Mouse (Mus musculus): ENCODE measurements at regions not wholly inside any gene's neighbourhood (a gene's known extent, or its start where the extent isn't known, plus 50 kb on each side); places are given as distances from the start of the nearest gene placed in this dataset.

GRCm38 (mm10) chr1:159417176-159417575, 106.4 kb upstream of the Tnr start:
- Histone ChIP-seq H3K79me2 (replicated peaks; ENCODE audit: control insufficient read depth, extremely low read depth, insufficient read depth, poor library complexity, severe bottlenecking) (no peaks in the 10 kb centered on the region), H3K27me3 (replicated peaks) (peaks cover 43% of the 10 kb centered on the region), H3K4me2 (ENCODE audit: insufficient read depth, low read depth, poor library complexity, severe bottlenecking) (no peak overlapping the region), H3K9ac (ENCODE audit: insufficient read depth, low read depth) (no peak overlapping the region), H3K9me3 (replicated peaks; ENCODE audit: low read length) (no peaks in the 10 kb centered on the region), H3K4me1 (ENCODE audit: control insufficient read depth in 1 of 2, insufficient read depth in 2 of 2) (no peaks in the 10 kb centered on the region), H3K36me3 (replicated peaks in 1 of 2; ENCODE audit: control insufficient read depth in 1 of 2, insufficient read depth in 1 of 2, low read length in 1 of 2) (no peaks in the 10 kb centered on the region), H3K27ac (ENCODE audit: insufficient read depth, low read depth) (no peak overlapping the region), H3K4me3 (replicated peaks in 1 of 3; ENCODE audit: low read depth in 2 of 3, low read length in 2 of 3, poor library complexity in 1 of 3) (no peak overlapping the region)
- DNase-seq (ENCODE audit: extremely low read depth) = no peak
- no peak for TF ChIP-seq JUND (conservative IDR thresholded peaks at IDR 0.05; ENCODE audit: low read depth, low read length)
- no peak for TF ChIP-seq MYC (IDR thresholded peaks at IDR 0.05; ENCODE audit: low read depth, low read length)
- no peak for TF ChIP-seq NRF1 (IDR thresholded peaks at IDR 0.05; ENCODE audit: low read depth, low read length)
- no peak for TF ChIP-seq PAX5 (IDR thresholded peaks at IDR 0.05; ENCODE audit: low read length)
- TF ChIP-seq TCF12 (IDR thresholded peaks at IDR 0.05; ENCODE audit: low read depth, low read length) = no peak
- TF ChIP-seq EP300 (IDR thresholded peaks at IDR 0.05; ENCODE audit: low read length) = no peak
- TF ChIP-seq SIN3A (IDR thresholded peaks at IDR 0.05; ENCODE audit: low read length) = no peak
- TF ChIP-seq GABPA (IDR thresholded peaks at IDR 0.05; ENCODE audit: insufficient replicate concordance, low read depth, low read length) = no peak
- TF ChIP-seq ZNF384 (IDR thresholded peaks at IDR 0.05; ENCODE audit: low read depth, low read length) = no peak
- TF ChIP-seq IRF4 (IDR thresholded peaks at IDR 0.05; ENCODE audit: low read depth, low read length) = no peak
- TF ChIP-seq CTCF (conservative IDR thresholded peaks at IDR 0.05 in 1 of 2, IDR thresholded peaks at IDR 0.05 in 1 of 2; ENCODE audit: low read depth in 2 of 2, low read length in 2 of 2) = no peak
- no peak for TF ChIP-seq CHD2 (IDR thresholded peaks at IDR 0.05; ENCODE audit: low read length)
- TF ChIP-seq TBP (conservative IDR thresholded peaks at IDR 0.05; ENCODE audit: low read depth, low read length) = no peak
- no peak for TF ChIP-seq ZC3H11A (IDR thresholded peaks at IDR 0.05; ENCODE audit: low read depth, low read length)
- TF ChIP-seq ZMIZ1 (IDR thresholded peaks at IDR 0.05; ENCODE audit: low read depth, low read length) = no peak
- TF ChIP-seq KAT2A (IDR thresholded peaks at IDR 0.05; ENCODE audit: insufficient replicate concordance, low read length) = no peak
- no peak for TF ChIP-seq ETS1 (conservative IDR thresholded peaks at IDR 0.05; ENCODE audit: low read depth, low read length)
- TF ChIP-seq CHD1 (IDR thresholded peaks at IDR 0.05; ENCODE audit: low read depth, low read length) = no peak
- in situ Hi-C loops (cut with MboI; ENCODE audit: low pct_ligation_motif_present, low pct_unique_long_range_greater_than_20kb, low sequenced_read_pairs) = no loop called here
- dilution Hi-C loops (cut with MboI; ENCODE audit: extremely low pct_ligation_motif_present, extremely low pct_unique_long_range_greater_than_20kb, low sequenced_read_pairs) = no loop called here

- Histone ChIP-seq H3K4me3 (replicated peaks in 1 of 3; ENCODE audit: low read depth in 2 of 3, low read length in 2 of 3, poor library complexity in 1 of 3) (no peak overlapping the region), H3K36me3 (replicated peaks in 1 of 2; ENCODE audit: control insufficient read depth in 1 of 2, insufficient read depth in 1 of 2, low read length in 1 of 2) (no peaks in the 10 kb centered on the region), H3K79me2 (replicated peaks; ENCODE audit: control insufficient read depth, extremely low read depth, insufficient read depth, poor library complexity, severe bottlenecking) (no peaks in the 10 kb centered on the region), H3K27ac (ENCODE audit: insufficient read depth, low read depth) (no peak overlapping the region), H3K4me2 (ENCODE audit: insufficient read depth, low read depth, poor library complexity, severe bottlenecking) (no peak overlapping the region), H3K27me3 (replicated peaks) (peaks cover 35% of the 10 kb centered on the region), H3K9me3 (replicated peaks; ENCODE audit: low read length) (peaks cover 7% of the 10 kb centered on the region), H3K9ac (ENCODE audit: insufficient read depth, low read depth) (no peak overlapping the region), H3K4me1 (ENCODE audit: control insufficient read depth in 1 of 2, insufficient read depth in 2 of 2) (no peaks in the 10 kb centered on the region)
- TF ChIP-seq NELFE (IDR thresholded peaks at IDR 0.05; ENCODE audit: low read depth, low read length) (no peak), USF2 (conservative IDR thresholded peaks at IDR 0.05; ENCODE audit: low read depth, low read length) (no peak), MYC (IDR thresholded peaks at IDR 0.05; ENCODE audit: low read depth, low read length) (no peak), BHLHE40 (IDR thresholded peaks at IDR 0.05; ENCODE audit: low read depth, low read length) (no peak), NRF1 (IDR thresholded peaks at IDR 0.05; ENCODE audit: low read depth, low read length) (no peak), POLR2A (IDR thresholded peaks at IDR 0.05; ENCODE audit: low read depth, low read length) (no peak), EP300 (IDR thresholded peaks at IDR 0.05; ENCODE audit: low read length) (no peak), MXI1 (IDR thresholded peaks at IDR 0.05; ENCODE audit: low read depth, low read length) (no peak)
- dilution Hi-C loops (cut with MboI; ENCODE audit: extremely low pct_ligation_motif_present, extremely low pct_unique_long_range_greater_than_20kb, low sequenced_read_pairs) (no loop called here), in situ Hi-C loops (cut with MboI; ENCODE audit: low pct_ligation_motif_present, low pct_unique_long_range_greater_than_20kb, low sequenced_read_pairs) (no loop called here)
- no peak for DNase-seq (ENCODE audit: extremely low read depth)
Observed at GRCm38 (mm10) chr1:159419301-159419965, 104.1 kb upstream of the Tnr start.
